Mouse (Mus musculus) heart, adult 2 months (tissue): ENCODE measurements at regions not wholly inside any gene's neighbourhood (a gene's known extent, or its start where the extent isn't known, plus 50 kb on each side); places are given as distances from the start of the nearest gene placed in this dataset.

Experiments used
- CTCF ChIP-seq: fragments of 200-600 bp; IDR thresholded peaks from 2 replicates; pipeline ENCODE4 v1.8.1; 2022; ENCODE audit warnings: antibody characterized with exemption, mild to moderate bottlenecking, moderate library complexity
- EP300 ChIP-seq: fragments of 200-500 bp; IDR thresholded peaks from 2 replicates; pipeline ENCODE4 v1.6.1; 2011; ENCODE audit warnings: low read depth, low read length, control low read depth; ENCODE audit not compliant: insufficient read depth
- POLR2A ChIP-seq: fragments of 200-500 bp; IDR thresholded peaks from 2 replicates; pipeline ENCODE4 v1.6.1; 2011; ENCODE audit warnings: mild to moderate bottlenecking, low read depth, low read length, control low read depth; ENCODE audit not compliant: insufficient read depth

- TF ChIP-seq POLR2A (no peak), CTCF (no peak), EP300 (no peak)
These were observed 162.7 kb upstream of the Zfp637 start for GRCm38 (mm10) chr6:117678276-117678675.
